Mouse (Mus musculus) CH12.LX (cell line): ENCODE results near the gene Fgfr2. TPM values are rescaled to one million over a fixed set of nuclear protein-coding genes. Genes with fewer than 3 reads are reported as not detected.

Experiments used
- DNase-seq: peaks from one replicate; pipeline ENCODE4 v3.0.0-alpha.2; 2013; ENCODE audit errors: extremely low read depth
- H3K27ac ChIP-seq: 2 replicates; pipeline ENCODE4 v1.5.1; 2012; ENCODE audit warnings: low read depth, mild to moderate bottlenecking, control low read depth, moderate library complexity; ENCODE audit not compliant: insufficient read depth
- H3K27me3 ChIP-seq: replicated peaks from 2 replicates; pipeline ENCODE3; 2012; ENCODE audit warnings: inconsistent platforms
- H3K36me3 ChIP-seq, 2 experiments: replicated peaks in 1 of 2; 2 replicates each; pipeline versions ENCODE3 to v1.6.1; 2012; ENCODE audit warnings: inconsistent platforms in 1 of 2, low read length in 1 of 2, mild to moderate bottlenecking in 1 of 2, mixed read lengths in 1 of 2, moderate library complexity in 1 of 2; ENCODE audit not compliant: control insufficient read depth in 1 of 2, insufficient read depth in 1 of 2
- H3K4me1 ChIP-seq, 2 experiments: 2 replicates each; pipeline ENCODE4 v1.6.1; 2012; ENCODE audit warnings: inconsistent platforms in 1 of 2, moderate library complexity in 1 of 2; ENCODE audit not compliant: insufficient read depth in 2 of 2, control insufficient read depth in 1 of 2
- H3K4me2 ChIP-seq: 2 replicates; pipeline ENCODE4 v1.6.1; 2012; ENCODE audit warnings: low read depth, mild to moderate bottlenecking, control low read depth; ENCODE audit not compliant: poor library complexity, insufficient read depth, severe bottlenecking
- H3K4me3 ChIP-seq, 3 experiments: fragments of 150-350 bp in 1 of 3; sonication (generic) in 1 of 3; replicated peaks in 1 of 3; 2 replicates each; pipeline versions ENCODE3 to v1.5.1; 2011 to 2012; ENCODE audit warnings: low read depth in 2 of 3, low read length in 2 of 3, mild to moderate bottlenecking in 2 of 3, moderate library complexity in 2 of 3, control low read depth in 1 of 3, improper control_type of control experiment in 1 of 3, inconsistent platforms in 1 of 3, mixed read lengths in 1 of 3; ENCODE audit not compliant: poor library complexity in 1 of 3
- H3K79me2 ChIP-seq: replicated peaks from 2 replicates; pipeline ENCODE4 v1.6.1; 2012; ENCODE audit warnings: mild to moderate bottlenecking, moderate library complexity; ENCODE audit not compliant: control insufficient read depth, poor library complexity, insufficient read depth, severe bottlenecking; ENCODE audit errors: extremely low read depth
- H3K9ac ChIP-seq: 2 replicates; pipeline ENCODE4 v1.6.1; 2012; ENCODE audit warnings: low read depth, mild to moderate bottlenecking, control low read depth, moderate library complexity; ENCODE audit not compliant: insufficient read depth
- H3K9me3 ChIP-seq: replicated peaks from 2 replicates; pipeline ENCODE3; 2012; ENCODE audit warnings: low read length, inconsistent platforms, mixed read lengths
- CTCF ChIP-seq, 2 experiments: IDR thresholded peaks in 1 of 2; conservative IDR thresholded peaks in 1 of 2; 2 replicates each; pipeline ENCODE4 v1.5.1; 2011 to 2012; ENCODE audit warnings: low read depth in 2 of 2, low read length in 2 of 2, improper control_type of control experiment in 1 of 2, inconsistent platforms in 1 of 2, mild to moderate bottlenecking in 1 of 2, moderate library complexity in 1 of 2
- E2F4 ChIP-seq: IDR thresholded peaks from 2 replicates; pipeline ENCODE4 v1.6.1; 2011; ENCODE audit warnings: low read depth, low read length, improper control_type of control experiment; ENCODE audit not compliant: insufficient replicate concordance
- EP300 ChIP-seq: IDR thresholded peaks from 2 replicates; pipeline ENCODE4 v1.6.1; 2011; ENCODE audit warnings: low read length, improper control_type of control experiment
- HCFC1 ChIP-seq: IDR thresholded peaks from 2 replicates; pipeline ENCODE4 v1.6.1; 2012; ENCODE audit warnings: low read depth, mild to moderate bottlenecking, inconsistent platforms, low read length, improper control_type of control experiment
- IRF4 ChIP-seq: IDR thresholded peaks from 2 replicates; pipeline ENCODE4 v1.6.1; 2014; ENCODE audit warnings: low read depth, mild to moderate bottlenecking, inconsistent platforms, low read length, improper control_type of control experiment
- JUN ChIP-seq: IDR thresholded peaks from 2 replicates; pipeline ENCODE4 v1.6.1; 2011; ENCODE audit warnings: low read depth, mild to moderate bottlenecking, low read length, improper control_type of control experiment, moderate library complexity; ENCODE audit not compliant: insufficient read depth
- KAT2A ChIP-seq: IDR thresholded peaks from 2 replicates; pipeline ENCODE4 v1.6.1; 2012; ENCODE audit warnings: low read length, improper control_type of control experiment, inconsistent platforms; ENCODE audit not compliant: insufficient replicate concordance
- MAX ChIP-seq: IDR thresholded peaks from 2 replicates; pipeline ENCODE4 v1.6.1; 2011; ENCODE audit warnings: low read length, improper control_type of control experiment
- MAZ ChIP-seq: IDR thresholded peaks from 2 replicates; pipeline ENCODE4 v1.6.1; 2012; ENCODE audit warnings: low read depth, mild to moderate bottlenecking, inconsistent platforms, low read length, improper control_type of control experiment, moderate library complexity
- MEF2A ChIP-seq: IDR thresholded peaks from 2 replicates; pipeline ENCODE4 v1.6.1; 2014; ENCODE audit warnings: low read depth, mild to moderate bottlenecking, inconsistent platforms, low read length, improper control_type of control experiment, borderline replicate concordance
- MXI1 ChIP-seq: IDR thresholded peaks from 2 replicates; pipeline ENCODE4 v1.6.1; 2011; ENCODE audit warnings: mild to moderate bottlenecking, low read depth, low read length, improper control_type of control experiment
- NELFE ChIP-seq: IDR thresholded peaks from 2 replicates; pipeline ENCODE4 v1.6.1; 2011; ENCODE audit warnings: low read depth, low read length, improper control_type of control experiment
- POLR2A ChIP-seq: IDR thresholded peaks from 2 replicates; pipeline ENCODE4 v1.6.1; 2011; ENCODE audit warnings: low read depth, mild to moderate bottlenecking, improper control_type of control experiment, low read length
- POLR2AphosphoS2 ChIP-seq: IDR thresholded peaks from 2 replicates; pipeline ENCODE4 v1.6.1; 2011; ENCODE audit warnings: low read depth, low read length, improper control_type of control experiment
- RAD21 ChIP-seq: IDR thresholded peaks from 2 replicates; pipeline ENCODE4 v1.6.1; 2011; ENCODE audit warnings: low read depth, mild to moderate bottlenecking, low read length, improper control_type of control experiment, moderate library complexity
- SIN3A ChIP-seq: IDR thresholded peaks from 2 replicates; pipeline ENCODE4 v1.6.1; 2012; ENCODE audit warnings: low read length, improper control_type of control experiment, inconsistent platforms
- SMC3 ChIP-seq: IDR thresholded peaks from 2 replicates; pipeline ENCODE4 v1.6.1; 2011; ENCODE audit warnings: low read depth, low read length, improper control_type of control experiment
- TBP ChIP-seq: conservative IDR thresholded peaks from 2 replicates; pipeline ENCODE4 v1.6.1; 2011; ENCODE audit warnings: low read depth, low read length, improper control_type of control experiment
- TCF12 ChIP-seq: IDR thresholded peaks from 2 replicates; pipeline ENCODE4 v1.6.1; 2014; ENCODE audit warnings: low read depth, mild to moderate bottlenecking, inconsistent platforms, low read length, improper control_type of control experiment
- UBTF ChIP-seq: IDR thresholded peaks from 2 replicates; pipeline ENCODE4 v1.6.1; 2012; ENCODE audit warnings: low read depth, mild to moderate bottlenecking, inconsistent platforms, low read length, improper control_type of control experiment, moderate library complexity
- USF2 ChIP-seq: conservative IDR thresholded peaks from 2 replicates; pipeline ENCODE4 v1.6.1; 2011; ENCODE audit warnings: low read depth, low read length, improper control_type of control experiment
- ZC3H11A ChIP-seq: IDR thresholded peaks from 2 replicates; pipeline ENCODE4 v1.6.1; 2012; ENCODE audit warnings: low read depth, mild to moderate bottlenecking, inconsistent platforms, low read length, improper control_type of control experiment
- ZMIZ1 ChIP-seq: IDR thresholded peaks from 2 replicates; pipeline ENCODE4 v1.6.1; 2012; ENCODE audit warnings: low read depth, mild to moderate bottlenecking, inconsistent platforms, low read length, improper control_type of control experiment
- ZNF384 ChIP-seq: IDR thresholded peaks from 2 replicates; pipeline ENCODE4 v1.6.1; 2012; ENCODE audit warnings: low read depth, low read length, improper control_type of control experiment, inconsistent platforms
- dilution Hi-C: fragments of 300-500 bp; cut with MboI; formaldehyde crosslinking; loops from 2 replicates; pipeline ENCODE4 v1.14.3; 2020; ENCODE audit warnings: low sequenced_read_pairs; ENCODE audit not compliant: extremely low pct_unique_long_range_greater_than_20kb, extremely low pct_ligation_motif_present
- in situ Hi-C: fragments of 300-500 bp; cut with MboI; formaldehyde crosslinking; loops from 3 replicates; pipeline ENCODE4 v1.14.3; 2019; ENCODE audit warnings: low sequenced_read_pairs, low pct_ligation_motif_present, low pct_unique_long_range_greater_than_20kb, mixed read lengths
- polyA plus RNA-seq: library from polyadenylated mRNA; unstranded; fragments of >175 nt; gene quantifications from 2 replicates; pipeline ENCODE4 v1.2.1, GENCODE M21; 2012; ENCODE audit warnings: low read depth; ENCODE audit not compliant: insufficient read length
- total RNA-seq, 2 experiments: library from RNA; depleted of rRNA; stranded (reverse); fragments of 300-350 nt in 1 of 2; fragments of >200 nt in 1 of 2; gene quantifications; 2 replicates each; pipeline ENCODE4 v1.2.3; 2012 to 2014

Gene Fgfr2
- total and polyA plus RNA-seq, 3 experiments, result not detected

- no peak for TF ChIP-seq USF2
- TF ChIP-seq RAD21, result peak; percentile 27
- no peak for TF ChIP-seq MAX
- TF ChIP-seq HCFC1, result no peak
- no peak for TF ChIP-seq JUN
- no peak for TF ChIP-seq SMC3
- peak in 1 of 2 experiments; percentile 37; a peak in 2 of 4 replicates for TF ChIP-seq CTCF (conservative IDR thresholded peaks at IDR 0.05 in 1 of 2, IDR thresholded peaks at IDR 0.05 in 1 of 2; ENCODE audit: low read depth in 2 of 2, low read length in 2 of 2)
- no peak for TF ChIP-seq KAT2A
- Histone ChIP-seq H3K4me2 (no peak overlapping the region), H3K9ac (no peak overlapping the region), H3K79me2 (no peaks in the 10 kb centered on the region), H3K9me3 (peaks cover 5% of the 10 kb centered on the region), H3K27me3 (peaks cover 70% of the 10 kb centered on the region), H3K36me3 (no peaks in the 10 kb centered on the region), H3K4me1 (no peaks in the 10 kb centered on the region), H3K4me3 (no peak overlapping the region), H3K27ac (no peak overlapping the region)
- no peak for DNase-seq
- dilution Hi-C loops, result no loop called here
- in situ Hi-C loops, result loop anchor here (10.0 to 25.0 kb wide), 2 partner anchors 318 to 640 kb away; no protein-coding TSS in a partner anchor
These were observed 1225.9 kb downstream of the Fgfr2 start for GRCm38 (mm10) chr7:131897282-131897681.

GRCm38 (mm10) chr7:131882824-131883223 is 1240.3 kb downstream of the Fgfr2 start:
- dilution Hi-C loops (no loop called here), in situ Hi-C loops (loop anchor here (10.0 to 25.0 kb wide), 2 partner anchors 348 to 654 kb away; no protein-coding TSS in a partner anchor)
- Histone ChIP-seq H3K9me3 (no peaks in the 10 kb centered on the region), H3K27ac (no peak overlapping the region), H3K36me3 (no peaks in the 10 kb centered on the region), H3K4me1 (no peaks in the 10 kb centered on the region), H3K4me3 (no peak overlapping the region), H3K27me3 (peaks cover 89% of the 10 kb centered on the region), H3K9ac (no peak overlapping the region), H3K4me2 (no peak overlapping the region), H3K79me2 (no peaks in the 10 kb centered on the region)
- no peak for DNase-seq
- TF ChIP-seq ZNF384 (no peak), MEF2A (no peak), IRF4 (no peak)

- peak; percentile 37 for DNase-seq
- no peak overlapping the region for H3K27ac ChIP-seq
- H3K4me3 ChIP-seq, result no peak overlapping the region
- H3K9ac ChIP-seq, result no peak overlapping the region
- dilution Hi-C loops (no loop called here), in situ Hi-C loops (loop anchor here (10.0 to 25.0 kb wide), 2 partner anchors 347 to 655 kb away; no protein-coding TSS in a partner anchor)
- no peaks in the 10 kb centered on the region for H3K4me1 ChIP-seq
- no peaks in the 10 kb centered on the region for H3K36me3 ChIP-seq
- H3K27me3 ChIP-seq, result peaks cover 89% of the 10 kb centered on the region
- H3K4me2 ChIP-seq, result no peak overlapping the region
- H3K79me2 ChIP-seq, result no peaks in the 10 kb centered on the region
- no peaks in the 10 kb centered on the region for H3K9me3 ChIP-seq
- TF ChIP-seq ZC3H11A (peak; percentile 29; the same call in 1 of the 2 replicates), MXI1 (no peak), TBP (no peak), IRF4 (no peak), SMC3 (peak; percentile 85), SIN3A (no peak), MEF2A (no peak), NELFE (peak; percentile 37; the same call in 1 of the 2 replicates), POLR2A (no peak), ZMIZ1 (no peak), TCF12 (no peak), MAZ (no peak), POLR2AphosphoS2 (no peak), ZNF384 (no peak), EP300 (no peak), UBTF (no peak), KAT2A (no peak), E2F4 (no peak), USF2 (no peak)
These were observed 1241.1 kb downstream of the Fgfr2 start for GRCm38 (mm10) chr7:131881876-131882615.
